Mouse (Mus musculus): ENCODE data around the gene 3110009E18Rik.

GRCm38 (mm10) chr1:120176313-120176712, 55.3 kb downstream of the 3110009E18Rik start:
- TF ChIP-seq CTCF (conservative IDR thresholded peaks at IDR 0.05; ENCODE audit: insufficient read depth, insufficient read length, low read depth, low read length) (no peak), POLR2A (IDR thresholded peaks at IDR 0.05; ENCODE audit: low read depth, low read length) (no peak)
